Mouse (Mus musculus): ENCODE data around the gene Naa25. TPM values are rescaled to one million over a fixed set of nuclear protein-coding genes. Genes with fewer than 3 reads are reported as not detected.

The Naa25 gene
- polyA plus RNA-seq, 1 experiment from 2014 or later, result 48.0 TPM

Other genes starting within 250 kb of the Naa25 start
- gene Ptpn11, start 206.5 kb upstream of the Naa25 start, polyA plus RNA-seq (2015; fragmentation: Nextera tagmentation; extraction: Ambion mirVana), result 19.8 and 20.1 TPM in 2 replicates
- 589 and 659 TPM in 2 replicates for gene Rpl6, start 193.5 kb upstream of the Naa25 start, polyA plus RNA-seq (2015; fragmentation: Nextera tagmentation; extraction: Ambion mirVana)
- 3.9 and 4.2 TPM in 2 replicates for gene Hectd4, start 177.7 kb upstream of the Naa25 start, polyA plus RNA-seq (2015; fragmentation: Nextera tagmentation; extraction: Ambion mirVana)
- 55.1 and 58.1 TPM in 2 replicates for gene Trafd1, start 12.3 kb upstream of the Naa25 start, polyA plus RNA-seq (2015; fragmentation: Nextera tagmentation; extraction: Ambion mirVana)
- 2.5 and 3.8 TPM in 2 replicates for gene Tmem116, start 54.0 kb downstream of the Naa25 start, polyA plus RNA-seq (2015; fragmentation: Nextera tagmentation; extraction: Ambion mirVana)
- gene Erp29, start 54.6 kb downstream of the Naa25 start, polyA plus RNA-seq (2015; fragmentation: Nextera tagmentation; extraction: Ambion mirVana), result 173 and 204 TPM in 2 replicates
- 0.08 TPM in 1 of 2 replicates, not detected in the other for gene Adam1b, start 105.5 kb downstream of the Naa25 start, polyA plus RNA-seq (2015; fragmentation: Nextera tagmentation; extraction: Ambion mirVana)
- 0.77 and 1.2 TPM in 2 replicates for gene Adam1a, start 147.5 kb downstream of the Naa25 start, polyA plus RNA-seq (2015; fragmentation: Nextera tagmentation; extraction: Ambion mirVana)
- gene Gm42878, start 147.5 kb downstream of the Naa25 start, polyA plus RNA-seq (2015; fragmentation: Nextera tagmentation; extraction: Ambion mirVana), result not detected in 2 replicates
- 45.5 and 50.7 TPM in 2 replicates for gene Mapkapk5, start 148.0 kb downstream of the Naa25 start, polyA plus RNA-seq (2015; fragmentation: Nextera tagmentation; extraction: Ambion mirVana)
- gene Aldh2, start 195.9 kb downstream of the Naa25 start, polyA plus RNA-seq (2015; fragmentation: Nextera tagmentation; extraction: Ambion mirVana), result 189 and 193 TPM in 2 replicates
- gene Acad12, start 221.0 kb downstream of the Naa25 start, polyA plus RNA-seq (2015; fragmentation: Nextera tagmentation; extraction: Ambion mirVana), result 2.9 and 3.1 TPM in 2 replicates